Mouse (Mus musculus) midbrain, embryonic 14.5 days (tissue): ENCODE measurements around the gene Gm20817. TPM values are rescaled to one million over a fixed set of nuclear protein-coding genes. Genes with fewer than 3 reads are reported as not detected.
"Not testable (repeated sequence)": the region's sequence is repeated elsewhere in the genome, so short reads cannot be mapped to it uniquely, and the experiment has no call there.

Experiments
- ATAC-seq: fragments of 200-750 bp; cut with Nextera tagmentation; 2 replicates; pipeline ENCODE4 v1.8.0; 2017; ENCODE audit warnings: moderate number of reproducible peaks, moderate library complexity; ENCODE audit not compliant: low FRiP score, low TSS enrichment
- DNase-seq: peaks from one replicate; pipeline ENCODE4 v3.0.0-alpha.2; 2015
- H3K27ac ChIP-seq: fragments of 300-500 bp; sonication (generic); replicated peaks from 2 replicates; pipeline ENCODE4 v1.5.1; 2014; ENCODE audit warnings: mild to moderate bottlenecking, low read depth, low read length, moderate library complexity
- H3K27me3 ChIP-seq: fragments of 300-500 bp; sonication (generic); 2 replicates; pipeline ENCODE4 v1.6.1; 2014; ENCODE audit warnings: low read length, control low read depth, mixed read lengths; ENCODE audit not compliant: control insufficient read depth, insufficient read depth
- H3K36me3 ChIP-seq: fragments of 300-500 bp; sonication (generic); 2 replicates; pipeline ENCODE4 v1.6.1; 2014; ENCODE audit warnings: low read length, control low read depth; ENCODE audit not compliant: control insufficient read depth, insufficient read depth
- H3K4me1 ChIP-seq: fragments of 300-500 bp; sonication (generic); 2 replicates; pipeline ENCODE4 v1.6.1; 2014; ENCODE audit warnings: mild to moderate bottlenecking, antibody characterized with exemption, low read length, control low read depth; ENCODE audit not compliant: control insufficient read depth, insufficient read depth
- H3K4me2 ChIP-seq: fragments of 300-500 bp; sonication (generic); 2 replicates; pipeline ENCODE4 v1.6.1; 2014; ENCODE audit warnings: mild to moderate bottlenecking, low read length, moderate library complexity
- H3K4me3 ChIP-seq: fragments of 300-500 bp; sonication (generic); replicated peaks from 2 replicates; pipeline ENCODE4 v1.5.1; 2014; ENCODE audit warnings: low read depth, low read length
- H3K9ac ChIP-seq: fragments of 300-500 bp; sonication (generic); replicated peaks from 2 replicates; pipeline ENCODE4 v1.6.1; 2014; ENCODE audit warnings: mild to moderate bottlenecking, low read length, moderate library complexity
- H3K9me3 ChIP-seq: fragments of 300-500 bp; sonication (generic); 2 replicates; pipeline ENCODE4 v1.6.1; 2016; ENCODE audit warnings: low read length, control low read depth, mixed read lengths; ENCODE audit not compliant: control insufficient read depth
- WGBS: fragments of 180-500 bp; shearing (Covaris S2); extraction: QIAGEN DNeasy Blood & Tissue Kit; methylation state at CpG from one replicate; pipeline ENCODE4 v1.1.7; 2014; 5-methylcytosine and 5-hydroxymethylcytosine counted together
- polyA plus RNA-seq: library from polyadenylated mRNA; unstranded; fragments of >200 nt; fragmentation: Nextera tagmentation; extraction: Ambion mirVana; gene quantifications from 2 replicates; pipeline ENCODE4 v1.2.1, GENCODE M21; 2014

The Gm20817 gene
- polyA plus RNA-seq, result not detected in 2 replicates

DNA sequence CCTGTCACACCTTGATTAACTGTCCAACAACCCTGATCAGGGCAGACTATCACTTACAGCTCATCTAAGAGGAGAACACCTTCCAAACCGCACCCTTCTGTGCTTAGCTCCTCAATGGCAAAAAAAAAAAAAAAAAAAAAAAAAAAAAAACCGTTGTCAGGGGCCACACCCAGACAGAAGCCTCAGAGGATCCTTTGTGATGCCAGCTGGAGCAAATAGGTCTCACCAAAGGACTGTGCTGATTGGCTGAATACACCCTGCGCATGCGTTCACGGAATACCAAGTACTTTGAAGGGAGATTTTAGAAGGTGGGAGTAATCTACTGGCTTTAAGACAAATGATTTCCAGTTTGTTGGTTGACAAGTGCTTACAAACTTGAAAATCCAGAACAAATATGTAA, at the start of gene Gm20817:
TSS of gene Gm20817 (minus strand) at position 101 of the 400 bp plus-strand sequence.
- WGBS, result no CpG with 5 or more reads among the region's 5 CpGs
- H3K9me3 ChIP-seq, H3K4me3 ChIP-seq, H3K27me3 ChIP-seq, H3K9ac ChIP-seq, H3K4me1 ChIP-seq, H3K4me2 ChIP-seq, H3K36me3 ChIP-seq, ATAC-seq, DNase-seq, H3K27ac ChIP-seq: not testable (repeated sequence)
